ENCODE assay signal across 8 mouse cellular contexts in the genomic region with DNA sequence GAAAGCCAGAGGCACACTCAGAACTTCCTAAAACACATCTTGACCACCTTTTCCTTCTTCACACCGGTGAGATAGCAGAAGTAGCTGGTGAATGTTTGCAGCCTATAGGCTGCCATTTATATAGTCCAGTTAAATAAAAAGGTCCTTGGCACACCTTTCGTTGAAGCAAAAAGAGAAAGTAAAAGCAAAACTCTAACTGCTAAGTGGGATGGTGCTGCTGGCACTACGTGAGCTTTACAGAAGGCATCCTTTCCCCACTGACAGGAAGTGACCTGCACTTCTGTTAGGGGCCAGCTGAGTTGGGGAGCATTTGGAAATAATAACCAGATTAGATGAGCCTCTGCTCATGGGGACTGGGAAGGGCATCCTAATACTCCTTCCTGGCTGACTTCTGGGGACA. TPM values are rescaled to one million over a fixed set of nuclear protein-coding genes. Genes with fewer than 3 reads are reported as not detected.
DNase-seq lines count a peak whose midpoint lies in the region; ATAC-seq and TF ChIP-seq lines count a peak whose summit lies in the region.

No protein-coding gene starts in this region.

- no peak for TF ChIP-seq CTCF in E14TG2a.4 (conservative IDR thresholded peaks at IDR 0.05; ENCODE audit: low read length)

- H3K4me2 ChIP-seq in heart, embryonic 11.5 days, result peak overlapping the region; percentile 90
- H3K4me2 ChIP-seq in hindbrain, embryonic 11.5 days (replicated peaks; ENCODE audit: low read depth, low read length), result peak overlapping the region; percentile 89; the same call in 1 of the 2 replicates

- ATAC-seq in heart, embryonic 11.5 days (replicated peaks; ENCODE audit: insufficient number of reproducible peaks, low FRiP score, low TSS enrichment), result no peak
- ATAC-seq in hindbrain, embryonic 11.5 days (ENCODE audit: low FRiP score), result no peak
- no peak for ATAC-seq in megakaryocyte-erythroid progenitor cell, adult 5-6 weeks (replicated peaks; ENCODE audit: low FRiP score, low TSS enrichment, poor library complexity, severe bottlenecking)
- no peak for ATAC-seq in cerebellum, adult (ENCODE audit: insufficient number of reproducible peaks, low FRiP score, low TSS enrichment)

- H3K9me3 ChIP-seq in heart, embryonic 11.5 days (replicated peaks; ENCODE audit: control insufficient read depth, low read length), result no peaks in the 10 kb centered on the region
- no peaks in the 10 kb centered on the region for H3K9me3 ChIP-seq in E14TG2a.4 (ENCODE audit: low read length)
- H3K9me3 ChIP-seq in hindbrain, embryonic 11.5 days (ENCODE audit: control insufficient read depth, low read length), result no peaks in the 10 kb centered on the region
- no peaks in the 10 kb centered on the region for H3K9me3 ChIP-seq in midbrain, embryonic 10.5 days (replicated peaks)

- H3K4me1 ChIP-seq in heart, embryonic 11.5 days (ENCODE audit: control insufficient read depth, insufficient read depth, low read length), result no peaks in the 10 kb centered on the region; the same call in 1 of the 2 replicates
- peaks cover 50% of the 10 kb centered on the region for H3K4me1 ChIP-seq in E14TG2a.4 (replicated peaks; ENCODE audit: low read depth, low read length)
- H3K4me1 ChIP-seq in hindbrain, embryonic 11.5 days (replicated peaks; ENCODE audit: control insufficient read depth, insufficient read depth, low read length), result no peaks in the 10 kb centered on the region
- peaks cover 15% of the 10 kb centered on the region for H3K4me1 ChIP-seq in midbrain, embryonic 10.5 days

- H3K4me3 ChIP-seq in heart, embryonic 11.5 days (ENCODE audit: low read depth, low read length), result peak overlapping the region; percentile 62
- peak overlapping the region; percentile 85 for H3K4me3 ChIP-seq in E14TG2a.4 (replicated peaks; ENCODE audit: low read length)
- H3K4me3 ChIP-seq in hindbrain, embryonic 11.5 days (ENCODE audit: low read depth, low read length), result peak overlapping the region; percentile 48; the same call in 1 of the 2 replicates
- H3K4me3 ChIP-seq in midbrain, embryonic 10.5 days, result peak overlapping the region; percentile 67

- H3K27ac ChIP-seq in heart, embryonic 11.5 days (ENCODE audit: low read depth, low read length), result no peak overlapping the region
- H3K27ac ChIP-seq in hindbrain, embryonic 11.5 days (ENCODE audit: low read depth, low read length), result no peak overlapping the region
- H3K27ac ChIP-seq in midbrain, embryonic 10.5 days (replicated peaks), result peak overlapping the region; percentile 79; the same call in 1 of the 2 replicates

- no peak for DNase-seq in heart, adult 9 months (ENCODE audit: low spot score in 2 of 2)
- no peak for DNase-seq in hindbrain, embryonic 11.5 days (ENCODE audit: low spot score)
- DNase-seq in midbrain, embryonic 10.5 days (ENCODE audit: low spot score), result no peak
- no peak for DNase-seq in adrenal gland, postnatal 25 days

- no peaks in the 10 kb centered on the region for H3K36me3 ChIP-seq in heart, embryonic 11.5 days (ENCODE audit: control insufficient read depth, insufficient read depth, low read length)
- peaks cover 27% of the 10 kb centered on the region for H3K36me3 ChIP-seq in E14TG2a.4 (ENCODE audit: insufficient read depth, low read length)
- H3K36me3 ChIP-seq in hindbrain, embryonic 11.5 days (ENCODE audit: control insufficient read depth, insufficient read depth, low read length), result no peaks in the 10 kb centered on the region
- no peaks in the 10 kb centered on the region for H3K36me3 ChIP-seq in midbrain, embryonic 10.5 days

- 59% methylated on average over 3 of the region's 3 CpGs for WGBS in heart, embryonic 11.5 days (ENCODE audit: insufficient replicate concordance)
- 65% methylated on average over 3 of the region's 3 CpGs for WGBS in hindbrain, embryonic 11.5 days
- 59% methylated on average over 3 of the region's 3 CpGs for WGBS in midbrain, embryonic 10.5 days

- peak overlapping the region; percentile 69; the same call in 1 of the 2 replicates for H3K9ac ChIP-seq in heart, embryonic 11.5 days (ENCODE audit: low read depth, low read length)
- H3K9ac ChIP-seq in hindbrain, embryonic 11.5 days (ENCODE audit: low read depth, low read length), result peak overlapping the region; percentile 58; the same call in 1 of the 2 replicates

- no peaks in the 10 kb centered on the region for H3K27me3 ChIP-seq in heart, embryonic 11.5 days (ENCODE audit: control insufficient read depth, insufficient read depth, low read length)
- H3K27me3 ChIP-seq in E14TG2a.4 (ENCODE audit: insufficient read depth, low read length), result 0 out of 2 replicates have a peak, but pooled peaks cover 9% of the 10 kb centered on the region
- H3K27me3 ChIP-seq in hindbrain, embryonic 11.5 days (ENCODE audit: control insufficient read depth, insufficient read depth, low read length), result peaks cover 4% of the 10 kb centered on the region
- peaks cover 33% of the 10 kb centered on the region for H3K27me3 ChIP-seq in midbrain, embryonic 10.5 days (ENCODE audit: low read depth, poor library complexity, severe bottlenecking)

RNA-seq across cellular contexts. Expression of a gene that starts 0.8 kb away (rescaled TPM):
- polyA plus RNA-seq in heart, embryonic 11.5 days (2014; fragmentation: Nextera tagmentation; extraction: Ambion mirVana), result 3.7 and 4.5 TPM in 2 replicates
- polyA plus RNA-seq in hindbrain, embryonic 11.5 days (2014; fragmentation: Nextera tagmentation; extraction: Ambion mirVana), result 2.3 and 2.9 TPM in 2 replicates
- polyA plus RNA-seq in midbrain, embryonic 10.5 days (2016; fragmentation: Nextera tagmentation; extraction: Ambion mirVana), result 3.2 and 3.6 TPM in 2 replicates
- 0.55 and 1.4 TPM in 2 replicates for total RNA-seq in megakaryocyte-erythroid progenitor cell, adult 5-6 weeks (2014; fragmentation: Nextera tagmentation)
- 0.80 and 2.4 TPM in 2 replicates for total RNA-seq in megakaryocyte-erythroid progenitor cell, adult 5-6 weeks (2017)
- 0.81 and 1.3 TPM in 2 replicates for total RNA-seq in adrenal gland, postnatal 25 days (2021)
